Mouse (Mus musculus): ENCODE data around the gene Cmtm3. TPM values are rescaled to one million over a fixed set of nuclear protein-coding genes. Genes with fewer than 3 reads are reported as not detected.

The Cmtm3 gene
- polyA plus RNA-seq, 1 experiment from 2014 or later: 24.9 TPM

DNA sequence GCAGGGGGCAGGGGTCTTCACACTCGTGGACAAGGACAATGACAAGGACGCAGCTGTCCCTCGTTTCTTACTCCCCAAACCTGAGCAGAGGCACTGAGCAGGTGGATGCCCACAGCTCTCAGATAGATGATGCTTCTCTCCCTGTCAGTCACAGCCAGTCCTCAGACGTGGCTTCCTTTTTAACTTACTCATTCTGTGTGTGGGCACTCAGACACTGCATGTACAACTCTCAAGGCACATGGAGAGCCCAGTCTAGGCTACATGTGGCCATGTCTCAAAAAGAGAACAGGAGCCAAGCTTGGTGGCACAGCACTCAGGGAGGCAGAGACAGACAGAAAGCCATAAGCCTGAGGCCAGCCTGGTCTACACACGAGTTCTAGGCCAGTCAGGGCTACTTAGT is 36.7 kb downstream of the Cmtm3 start:
- Histone ChIP-seq H3K4me2 (ENCODE audit: low read depth, low read length) (no peak overlapping the region), H3K36me3 (replicated peaks; ENCODE audit: insufficient read depth, low read length) (no peaks in the 10 kb centered on the region), H3K4me1 (ENCODE audit: insufficient read depth) (peaks cover 14% of the 10 kb centered on the region), H3K27ac (ENCODE audit: low read depth) (peak overlapping the region; percentile 89), H3K9ac (replicated peaks) (no peak overlapping the region), H3K4me3 (ENCODE audit: low read depth, low read length) (no peak overlapping the region), H3K27me3 (ENCODE audit: insufficient read depth, low read length) (no peaks in the 10 kb centered on the region), H3K9me3 (ENCODE audit: low read length) (no peaks in the 10 kb centered on the region)
- ATAC-seq: no peak
- DNase-seq: no peak
- WGBS (ENCODE audit: insufficient replicate concordance): 61% methylated on average over 5 of the region's 5 CpGs
- TF ChIP-seq EP300 (IDR thresholded peaks at IDR 0.05; ENCODE audit: low read depth): no peak
- no peak for TF ChIP-seq CTCF (IDR thresholded peaks at IDR 0.05; ENCODE audit: low read depth)

DNA sequence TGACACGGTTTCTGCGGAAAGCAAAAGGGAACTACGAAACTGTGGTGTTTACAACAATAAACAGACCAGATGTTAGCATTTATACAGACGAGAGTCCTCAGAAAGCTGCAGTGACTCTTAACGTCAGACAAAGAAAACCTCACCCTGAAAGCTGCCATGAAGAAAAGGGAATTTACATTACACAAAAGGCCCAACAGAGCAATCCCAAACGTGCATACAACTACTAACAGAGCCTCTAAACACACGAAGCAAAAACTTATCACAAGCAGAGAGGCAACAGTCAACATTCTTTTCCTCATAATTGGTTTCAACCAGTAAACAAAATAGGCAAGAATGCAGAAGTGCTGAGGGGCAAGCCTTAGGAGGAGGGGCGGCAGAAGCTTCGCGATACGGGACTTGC is 37.5 kb downstream of the Cmtm3 start:
- no peaks in the 10 kb centered on the region for H3K36me3 ChIP-seq (replicated peaks; ENCODE audit: insufficient read depth, low read length)
- ATAC-seq (no peak), DNase-seq (no peak)
- TF ChIP-seq CTCF (IDR thresholded peaks at IDR 0.05; ENCODE audit: low read depth) (no peak), EP300 (IDR thresholded peaks at IDR 0.05; ENCODE audit: low read depth) (no peak)
- no peaks in the 10 kb centered on the region for H3K9me3 ChIP-seq (ENCODE audit: low read length)
- no peaks in the 10 kb centered on the region for H3K27me3 ChIP-seq (ENCODE audit: insufficient read depth, low read length)
- H3K27ac ChIP-seq (ENCODE audit: low read depth): peak overlapping the region; percentile 64; the same call in 1 of the 2 replicates
- WGBS (ENCODE audit: insufficient replicate concordance): 62% methylated on average over 11 of the region's 11 CpGs
- H3K4me2 ChIP-seq (ENCODE audit: low read depth, low read length): no peak overlapping the region
- no peak overlapping the region for H3K4me3 ChIP-seq (ENCODE audit: low read depth, low read length)
- no peak overlapping the region for H3K9ac ChIP-seq (replicated peaks)
- peaks cover 14% of the 10 kb centered on the region for H3K4me1 ChIP-seq (ENCODE audit: insufficient read depth)

DNA sequence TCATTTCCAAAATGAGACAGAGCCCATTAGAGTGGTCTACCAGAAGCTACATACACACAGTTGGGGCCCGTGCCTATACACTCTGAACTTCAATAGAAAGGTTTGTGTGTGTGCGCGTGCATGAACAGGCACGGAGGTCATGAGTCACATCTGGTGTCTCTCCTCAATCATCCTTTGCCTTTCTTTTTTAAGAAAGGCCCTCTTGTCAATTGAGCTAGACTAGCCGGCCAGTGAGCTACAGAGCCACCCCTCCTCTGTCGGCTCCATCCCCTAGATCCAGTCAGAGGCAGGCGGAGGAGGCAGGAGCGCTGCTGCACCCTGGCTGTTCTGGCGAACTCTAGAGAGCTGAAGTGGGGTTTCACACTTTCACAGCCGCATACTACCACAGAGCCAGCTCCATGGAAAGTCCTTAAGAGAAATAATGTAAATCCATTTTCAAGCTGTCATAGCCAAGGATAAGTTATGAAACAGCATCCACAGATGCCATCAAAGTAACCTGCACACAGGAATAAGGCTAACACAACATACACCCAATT is 40.2 kb downstream of the Cmtm3 start:
- no peak overlapping the region for H3K4me2 ChIP-seq (ENCODE audit: low read depth, low read length)
- TF ChIP-seq EP300 (IDR thresholded peaks at IDR 0.05; ENCODE audit: low read depth) (no peak), CTCF (IDR thresholded peaks at IDR 0.05; ENCODE audit: low read depth) (no peak)
- H3K9me3 ChIP-seq (ENCODE audit: low read length): no peaks in the 10 kb centered on the region
- H3K4me3 ChIP-seq (ENCODE audit: low read depth, low read length): no peak overlapping the region
- H3K9ac ChIP-seq (replicated peaks): no peak overlapping the region
- H3K27me3 ChIP-seq (ENCODE audit: insufficient read depth, low read length): no peaks in the 10 kb centered on the region
- H3K4me1 ChIP-seq (ENCODE audit: insufficient read depth): peaks cover 15% of the 10 kb centered on the region
- WGBS (ENCODE audit: insufficient replicate concordance): 83% methylated on average over 10 of the region's 10 CpGs
- no peak overlapping the region for H3K27ac ChIP-seq (ENCODE audit: low read depth)
- DNase-seq (no peak), ATAC-seq (no peak)
- no peaks in the 10 kb centered on the region for H3K36me3 ChIP-seq (replicated peaks; ENCODE audit: insufficient read depth, low read length)

DNA sequence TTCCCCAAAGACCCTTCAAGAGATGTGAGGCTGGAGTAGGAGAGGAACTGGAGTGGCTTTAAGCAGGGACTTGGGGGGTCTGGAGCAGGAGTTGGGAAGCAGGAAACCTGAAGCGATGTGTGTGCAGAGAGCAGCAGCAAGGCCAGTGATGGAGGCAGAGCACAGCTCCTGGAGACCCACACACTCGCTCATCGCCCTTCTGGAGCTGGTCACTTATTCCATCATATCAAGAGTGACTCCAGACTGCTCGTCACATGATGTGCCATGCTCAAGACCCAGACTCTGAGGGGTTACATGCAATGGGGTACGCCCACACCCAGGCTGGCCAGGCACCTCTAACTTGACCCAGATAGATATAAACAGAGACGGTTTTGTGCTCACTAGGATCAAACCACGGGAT is 41.1 kb downstream of the Cmtm3 start:
- WGBS (ENCODE audit: insufficient replicate concordance): 81% methylated on average over 7 of the region's 7 CpGs

DNA sequence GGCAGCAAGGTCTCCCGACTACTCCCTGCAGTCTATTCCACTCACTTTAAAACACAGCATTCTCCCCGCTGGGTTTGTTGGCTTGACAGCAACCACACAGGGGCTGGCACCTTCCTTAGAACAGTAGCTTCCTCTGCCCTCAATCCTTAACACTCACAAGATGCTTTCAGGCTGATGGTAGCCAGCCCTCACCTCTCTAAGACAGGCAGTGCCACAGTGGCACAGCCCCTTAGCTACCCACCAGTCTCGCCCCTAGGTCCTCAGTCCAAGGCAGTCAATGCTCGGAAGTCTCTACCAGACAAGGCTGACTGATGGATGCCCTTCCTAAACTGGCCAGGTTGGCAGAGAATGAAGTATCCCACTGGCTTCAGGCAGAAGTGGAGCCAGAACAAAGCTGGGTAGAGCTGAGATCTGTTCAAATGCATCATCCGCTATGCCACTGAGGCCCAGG is 41.8 kb downstream of the Cmtm3 start:
- no peaks in the 10 kb centered on the region for H3K9me3 ChIP-seq (ENCODE audit: low read length)
- no peaks in the 10 kb centered on the region for H3K36me3 ChIP-seq (replicated peaks; ENCODE audit: insufficient read depth, low read length)
- TF ChIP-seq EP300 (IDR thresholded peaks at IDR 0.05; ENCODE audit: low read depth) (no peak), CTCF (IDR thresholded peaks at IDR 0.05; ENCODE audit: low read depth) (no peak)
- H3K27me3 ChIP-seq (ENCODE audit: insufficient read depth, low read length): no peaks in the 10 kb centered on the region
- 84% methylated on average over 5 of the region's 5 CpGs for WGBS (ENCODE audit: insufficient replicate concordance)
- peaks cover 8% of the 10 kb centered on the region for H3K4me1 ChIP-seq (ENCODE audit: insufficient read depth)
- no peak overlapping the region for H3K27ac ChIP-seq (ENCODE audit: low read depth)
- H3K4me2 ChIP-seq (ENCODE audit: low read depth, low read length): no peak overlapping the region
- no peak overlapping the region for H3K4me3 ChIP-seq (ENCODE audit: low read depth, low read length)
- no peak overlapping the region for H3K9ac ChIP-seq (replicated peaks)
- ATAC-seq: no peak
- no peak for DNase-seq

More for the DNA sequence above, 41.1 kb downstream of the Cmtm3 start:
- no peak overlapping the region for H3K4me3 ChIP-seq (ENCODE audit: low read depth, low read length)
- H3K27me3 ChIP-seq (ENCODE audit: insufficient read depth, low read length): no peaks in the 10 kb centered on the region
- ATAC-seq (no peak), DNase-seq (no peak)
- H3K4me2 ChIP-seq (ENCODE audit: low read depth, low read length): no peak overlapping the region
- H3K36me3 ChIP-seq (replicated peaks; ENCODE audit: insufficient read depth, low read length): no peaks in the 10 kb centered on the region
- no peak overlapping the region for H3K9ac ChIP-seq (replicated peaks)
- H3K27ac ChIP-seq (ENCODE audit: low read depth): no peak overlapping the region
- TF ChIP-seq CTCF (IDR thresholded peaks at IDR 0.05; ENCODE audit: low read depth): no peak
- TF ChIP-seq EP300 (IDR thresholded peaks at IDR 0.05; ENCODE audit: low read depth): no peak
- peaks cover 14% of the 10 kb centered on the region for H3K4me1 ChIP-seq (ENCODE audit: insufficient read depth)
- H3K9me3 ChIP-seq (ENCODE audit: low read length): no peaks in the 10 kb centered on the region

DNA sequence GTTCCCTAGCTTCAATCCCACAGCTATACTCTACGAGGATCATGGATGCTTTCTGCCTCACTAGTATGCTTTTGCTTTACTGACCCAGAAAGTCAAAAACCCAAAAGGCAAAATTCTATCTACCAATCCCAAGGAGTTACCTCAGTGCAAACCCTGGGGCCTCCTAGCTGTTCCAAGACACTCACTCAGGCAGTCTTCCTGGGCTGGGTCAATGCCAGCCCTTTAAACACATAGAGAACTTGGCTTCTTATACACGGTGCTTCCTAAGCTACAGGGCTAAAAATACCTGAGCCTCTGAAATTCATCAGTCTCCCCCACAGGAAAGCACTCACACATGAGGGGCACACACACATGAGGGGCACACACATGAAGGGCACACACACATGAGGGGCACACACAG is 44.1 kb downstream of the Cmtm3 start:
- Histone ChIP-seq H3K9me3 (ENCODE audit: low read length) (no peaks in the 10 kb centered on the region), H3K9ac (replicated peaks) (no peak overlapping the region), H3K27me3 (ENCODE audit: insufficient read depth, low read length) (no peaks in the 10 kb centered on the region), H3K27ac (ENCODE audit: low read depth) (peak overlapping the region; percentile 62; the same call in 1 of the 2 replicates), H3K4me2 (ENCODE audit: low read depth, low read length) (no peak overlapping the region), H3K4me1 (ENCODE audit: insufficient read depth) (peaks cover 7% of the 10 kb centered on the region; the same call in 1 of the 2 replicates), H3K36me3 (replicated peaks; ENCODE audit: insufficient read depth, low read length) (no peaks in the 10 kb centered on the region), H3K4me3 (ENCODE audit: low read depth, low read length) (no peak overlapping the region)
- no peak for DNase-seq
- WGBS (ENCODE audit: insufficient replicate concordance): 62% methylated on average over 2 of the region's 2 CpGs
- TF ChIP-seq CTCF (IDR thresholded peaks at IDR 0.05; ENCODE audit: low read depth) (no peak), EP300 (IDR thresholded peaks at IDR 0.05; ENCODE audit: low read depth) (no peak)
- no peak for ATAC-seq

All from liver, postnatal 0 days (tissue).